Mouse (Mus musculus) cortical plate, adult 2 months (tissue): Measurements from ENCODE around the gene Akap1.

Source experiments
- CTCF ChIP-seq: fragments of 200-500 bp; IDR thresholded peaks from 2 replicates; pipeline ENCODE4 v1.5.1; 2011; ENCODE audit warnings: mild to moderate bottlenecking, control low read depth, low read length; ENCODE audit not compliant: insufficient read depth; ENCODE audit errors: extremely low read depth
- POLR2A ChIP-seq: fragments of 200-500 bp; IDR thresholded peaks from 2 replicates; pipeline ENCODE4 v1.6.1; 2011; ENCODE audit warnings: mild to moderate bottlenecking, low read length, control low read depth; ENCODE audit not compliant: insufficient read depth; ENCODE audit errors: extremely low read depth

- no peak for TF ChIP-seq POLR2A
- no peak for TF ChIP-seq CTCF
Measured at GRCm38 (mm10) chr11:88786816-88787215, 77.6 kb downstream of the Akap1 start.
